Mouse (Mus musculus) ES-E14 (cell line): Measurements from ENCODE around the gene Orm2. TPM values are rescaled to one million over a fixed set of nuclear protein-coding genes. Genes with fewer than 3 reads are reported as not detected.

Source experiments
- DNase-seq: peaks from one replicate; pipeline ENCODE4 v3.0.0-alpha.2; 2013; ENCODE audit warnings: low read depth, low spot score
- H3K27ac ChIP-seq: 2 replicates; pipeline ENCODE4 v1.5.1; 2012; ENCODE audit warnings: low read depth, mild to moderate bottlenecking, low read length, moderate library complexity, mixed read lengths; ENCODE audit not compliant: poor library complexity, insufficient read depth, severe bottlenecking
- H3K36me3 ChIP-seq: 2 replicates; pipeline ENCODE4 v1.6.1; 2012; ENCODE audit warnings: mild to moderate bottlenecking, low read length, moderate library complexity, mixed read lengths; ENCODE audit not compliant: control insufficient read depth, poor library complexity, insufficient read depth, severe bottlenecking
- H3K4me1 ChIP-seq, 2 experiments: fragments of 150-350 bp in 1 of 2; sonication (generic) in 1 of 2; 2 replicates each; pipeline ENCODE4 v1.6.1; 2012; ENCODE audit warnings: low read length in 2 of 2, mild to moderate bottlenecking in 1 of 2, mixed read lengths in 1 of 2; ENCODE audit not compliant: control insufficient read depth in 2 of 2, insufficient read depth in 2 of 2, poor library complexity in 1 of 2
- H3K4me3 ChIP-seq, 2 experiments: fragments of 150-350 bp in 1 of 2; sonication (generic) in 1 of 2; 2 replicates each; pipeline ENCODE4 v1.5.1; 2012; ENCODE audit warnings: low read length in 2 of 2, low read depth in 1 of 2, mild to moderate bottlenecking in 1 of 2, mixed read lengths in 1 of 2; ENCODE audit not compliant: insufficient read depth in 1 of 2, poor library complexity in 1 of 2, severe bottlenecking in 1 of 2
- H3K9ac ChIP-seq: 2 replicates; pipeline ENCODE4 v1.6.1; 2012; ENCODE audit warnings: low read depth, mild to moderate bottlenecking, low read length, mixed read lengths; ENCODE audit not compliant: poor library complexity, insufficient read depth, severe bottlenecking
- H3K9me3 ChIP-seq: fragments of 150-350 bp; sonication (generic); 2 replicates; pipeline ENCODE4 v1.6.1; 2012; ENCODE audit warnings: low read depth, mild to moderate bottlenecking, low read length; ENCODE audit not compliant: control insufficient read depth, insufficient read depth
- CHD2 ChIP-seq: IDR thresholded peaks from 2 replicates; pipeline ENCODE4 v1.6.1; 2014; ENCODE audit warnings: mild to moderate bottlenecking, low read depth, low read length, inconsistent platforms
- HCFC1 ChIP-seq: IDR thresholded peaks from 2 replicates; pipeline ENCODE4 v1.6.1; 2012; ENCODE audit warnings: low read length, inconsistent platforms, borderline replicate concordance; ENCODE audit not compliant: insufficient read depth
- MAFK ChIP-seq: IDR thresholded peaks from 2 replicates; pipeline ENCODE4 v1.6.1; 2014; ENCODE audit warnings: mild to moderate bottlenecking, low read depth, low read length, inconsistent platforms; ENCODE audit not compliant: insufficient read depth
- ZC3H11A ChIP-seq: IDR thresholded peaks from 2 replicates; pipeline ENCODE4 v1.6.1; 2012; ENCODE audit warnings: low read depth, mild to moderate bottlenecking, inconsistent platforms, low read length, borderline replicate concordance
- ZNF384 ChIP-seq: IDR thresholded peaks from 2 replicates; pipeline ENCODE4 v1.6.1; 2012; ENCODE audit warnings: low read depth, low read length, inconsistent platforms
- in situ Hi-C, 2 experiments: fragments of 600-800 bp; cut with MboI; formaldehyde crosslinking; loops; one replicate each; pipeline ENCODE4 v1.15.1; 2025; ENCODE audit warnings: low sequenced_read_pairs in 2 of 2, inconsistent platforms in 1 of 2; ENCODE audit not compliant: unreplicated experiment in 2 of 2
- total RNA-seq: library from RNA; depleted of rRNA; stranded (reverse); fragments of 300-350 nt; gene quantifications from 2 replicates; pipeline ENCODE4 v1.2.3, GENCODE M21; 2012

The Orm2 gene
- total RNA-seq, 1 experiment, result not detected

- in situ Hi-C loops, result no loop called here
Observed at GRCm38 (mm10) chr4:63391322-63391721, 29.1 kb downstream of the Orm2 start.

GRCm38 (mm10) chr4:63397981-63398537, 35.8 kb downstream of the Orm2 start:
- Histone ChIP-seq H3K36me3 (peaks cover 8% of the 10 kb centered on the region; the same call in 1 of the 2 replicates), H3K4me1 (peaks cover 0 to 4% of the 10 kb centered on the region in 2 experiments; a peak in 1 of 4 replicates), H3K27ac (no peak overlapping the region), H3K9ac (no peak overlapping the region), H3K9me3 (no peaks in the 10 kb centered on the region), H3K4me3 (no peak overlapping the region)
- TF ChIP-seq MAFK (no peak), HCFC1 (no peak), CHD2 (no peak), ZC3H11A (no peak), ZNF384 (no peak)
- no peak for DNase-seq
- in situ Hi-C loops, result no loop called here

More at GRCm38 (mm10) chr4:63391322-63391721, 29.1 kb downstream of the Orm2 start:
- TF ChIP-seq MAFK, result no peak
- no peak for TF ChIP-seq ZC3H11A
- no peak for TF ChIP-seq HCFC1
- no peak for TF ChIP-seq ZNF384
- TF ChIP-seq CHD2, result no peak
- Histone ChIP-seq H3K9me3 (no peaks in the 10 kb centered on the region), H3K4me3 (no peak overlapping the region), H3K9ac (no peak overlapping the region), H3K4me1 (peaks cover 0 to 11% of the 10 kb centered on the region in 2 experiments; a peak in 1 of 4 replicates), H3K27ac (no peak overlapping the region), H3K36me3 (peaks cover 8% of the 10 kb centered on the region; the same call in 1 of the 2 replicates)
- DNase-seq, result no peak

GRCm38 (mm10) chr4:63398854-63399609, 36.8 kb downstream of the Orm2 start:
- Histone ChIP-seq H3K36me3 (peaks cover 8% of the 10 kb centered on the region; the same call in 1 of the 2 replicates), H3K9ac (no peak overlapping the region), H3K4me3 (no peak overlapping the region), H3K27ac (no peak overlapping the region), H3K4me1 (peaks cover 3 to 7% of the 10 kb centered on the region in 2 experiments; a peak in 1 of 4 replicates), H3K9me3 (no peaks in the 10 kb centered on the region)
- no peak for DNase-seq
- in situ Hi-C loops, result no loop called here
- TF ChIP-seq HCFC1 (no peak), ZNF384 (no peak), ZC3H11A (no peak), CHD2 (no peak), MAFK (no peak)

GRCm38 (mm10) chr4:63399691-63400270, 37.5 kb downstream of the Orm2 start:
- in situ Hi-C loops, result no loop called here
- Histone ChIP-seq H3K36me3 (peaks cover 7% of the 10 kb centered on the region; the same call in 1 of the 2 replicates), H3K27ac (no peak overlapping the region), H3K9ac (no peak overlapping the region), H3K9me3 (no peaks in the 10 kb centered on the region), H3K4me1 (peaks cover 3 to 8% of the 10 kb centered on the region in 2 experiments; a peak in 1 of 4 replicates), H3K4me3 (no peak overlapping the region)
- DNase-seq, result no peak
- TF ChIP-seq HCFC1, result no peak
- TF ChIP-seq ZNF384, result no peak
- TF ChIP-seq ZC3H11A, result no peak
- TF ChIP-seq CHD2, result no peak
- no peak for TF ChIP-seq MAFK
